Mouse (Mus musculus) spleen, adult 2 months (tissue): Measurements from ENCODE around the gene Lrp1.

Source experiments
- CTCF ChIP-seq: fragments of 200-500 bp; IDR thresholded peaks from 2 replicates; pipeline ENCODE4 v1.5.1; 2011; ENCODE audit warnings: mild to moderate bottlenecking, inconsistent platforms; ENCODE audit not compliant: insufficient read depth, insufficient read length, insufficient replicate concordance; ENCODE audit errors: extremely low read depth
- POLR2A ChIP-seq: fragments of 200-500 bp; IDR thresholded peaks from 2 replicates; pipeline ENCODE4 v1.6.1; 2011; ENCODE audit warnings: low read depth, low read length, inconsistent platforms

- no peak for TF ChIP-seq POLR2A
- TF ChIP-seq CTCF, result no peak
These were observed 48.7 kb downstream of the Lrp1 start for GRCm38 (mm10) chr10:127572281-127572680.
